Mouse (Mus musculus) embryonic facial prominence, embryonic 15.5 days (tissue): Measurements from ENCODE around the gene Ftsj3. TPM values are rescaled to one million over a fixed set of nuclear protein-coding genes. Genes with fewer than 3 reads are reported as not detected.
A peak's percentile ranks its signal among the peaks of the same experiment; 100 is the strongest.

Source experiments
- ATAC-seq: fragments of 200-750 bp; cut with Nextera tagmentation; 2 replicates; pipeline ENCODE4 v1.8.0; 2017; ENCODE audit warnings: low read depth, moderate TSS enrichment; ENCODE audit not compliant: insufficient number of reproducible peaks, low FRiP score, low TSS enrichment
- H3K27ac ChIP-seq: fragments of 300-500 bp; sonication (generic); replicated peaks from 2 replicates; pipeline ENCODE4 v1.5.1; 2015; ENCODE audit warnings: mild to moderate bottlenecking, inconsistent platforms
- H3K27me3 ChIP-seq: fragments of 300-500 bp; sonication (generic); 2 replicates; pipeline ENCODE4 v1.6.1; 2015; ENCODE audit warnings: inconsistent platforms
- H3K36me3 ChIP-seq: fragments of 300-500 bp; sonication (generic); 2 replicates; pipeline ENCODE4 v1.6.1; 2015; ENCODE audit warnings: mild to moderate bottlenecking, inconsistent platforms
- H3K4me1 ChIP-seq: fragments of 300-500 bp; sonication (generic); 2 replicates; pipeline ENCODE4 v1.6.1; 2015; ENCODE audit warnings: inconsistent platforms
- H3K4me2 ChIP-seq: fragments of 300-500 bp; sonication (generic); replicated peaks from 2 replicates; pipeline ENCODE4 v1.6.1; 2015; ENCODE audit warnings: mild to moderate bottlenecking, inconsistent platforms
- H3K4me3 ChIP-seq: fragments of 300-500 bp; sonication (generic); replicated peaks from 2 replicates; pipeline ENCODE4 v1.5.1; 2015; ENCODE audit warnings: mild to moderate bottlenecking, inconsistent platforms
- H3K9ac ChIP-seq: fragments of 300-500 bp; sonication (generic); 2 replicates; pipeline ENCODE4 v1.6.1; 2015; ENCODE audit warnings: inconsistent platforms
- H3K9me3 ChIP-seq: fragments of 300-500 bp; sonication (generic); replicated peaks from 2 replicates; pipeline ENCODE4 v1.6.1; 2016; ENCODE audit warnings: inconsistent platforms
- WGBS: fragments of 180-500 bp; shearing (Covaris S2); methylation state at CpG from one replicate; pipeline ENCODE4 v1.1.7; 2015; 5-methylcytosine and 5-hydroxymethylcytosine counted together
- polyA plus RNA-seq: library from polyadenylated mRNA; unstranded; fragments of >200 nt; fragmentation: Nextera tagmentation; extraction: Ambion mirVana; gene quantifications from 2 replicates; pipeline ENCODE4 v1.2.1, GENCODE M21; 2015

Ftsj3 gene
- polyA plus RNA-seq, 1 experiment from 2014 or later, result 54.7 TPM

GRCm38 (mm10) chr11:106268326-106269059, 12.6 kb upstream of the Ftsj3 start:
- Histone ChIP-seq H3K27ac (peak overlapping the region; percentile 89), H3K9me3 (no peaks in the 10 kb centered on the region), H3K4me1 (peaks cover 45% of the 10 kb centered on the region), H3K4me2 (peak overlapping the region; percentile 44), H3K27me3 (no peaks in the 10 kb centered on the region), H3K4me3 (peak overlapping the region; percentile 13), H3K9ac (no peak overlapping the region), H3K36me3 (peaks cover 38% of the 10 kb centered on the region)
- 0 out of 2 replicates have a peak, but pooled peaks have one; percentile 15 for ATAC-seq
- 26% methylated on average over 8 of the region's 8 CpGs for WGBS

- 69% methylated on average over 5 of the region's 5 CpGs for WGBS
- H3K27me3 ChIP-seq, result no peaks in the 10 kb centered on the region
- H3K27ac ChIP-seq, result peak overlapping the region; percentile 89
- peaks cover 44% of the 10 kb centered on the region for H3K36me3 ChIP-seq
- H3K4me3 ChIP-seq, result peak overlapping the region; percentile 13; the same call in 1 of the 2 replicates
- H3K9ac ChIP-seq, result no peak overlapping the region
- peak overlapping the region; percentile 44 for H3K4me2 ChIP-seq
- peaks cover 42% of the 10 kb centered on the region for H3K4me1 ChIP-seq
- no peak for ATAC-seq
- no peaks in the 10 kb centered on the region for H3K9me3 ChIP-seq
Observed at GRCm38 (mm10) chr11:106267871-106268270, 12.0 kb upstream of the Ftsj3 start.

- peak; percentile 51 for ATAC-seq
- WGBS, result 70% methylated on average over 15 of the region's 15 CpGs
Observed at GRCm38 (mm10) chr11:106267311-106267852, 11.5 kb upstream of the Ftsj3 start.

GRCm38 (mm10) chr11:106266431-106266830, 10.6 kb upstream of the Ftsj3 start:
- Histone ChIP-seq H3K4me3 (no peak overlapping the region), H3K9ac (no peak overlapping the region), H3K27ac (peak overlapping the region; percentile 89; the same call in 1 of the 2 replicates), H3K36me3 (peaks cover 59% of the 10 kb centered on the region), H3K4me1 (peaks cover 41% of the 10 kb centered on the region), H3K27me3 (no peaks in the 10 kb centered on the region), H3K9me3 (no peaks in the 10 kb centered on the region), H3K4me2 (peak overlapping the region; percentile 44; the same call in 1 of the 2 replicates)
- WGBS, result 89% methylated on average over 10 of the region's 10 CpGs
- ATAC-seq, result no peak

More at GRCm38 (mm10) chr11:106267311-106267852, 11.5 kb upstream of the Ftsj3 start:
- Histone ChIP-seq H3K4me3 (peak overlapping the region; percentile 29), H3K9me3 (no peaks in the 10 kb centered on the region), H3K4me1 (peaks cover 42% of the 10 kb centered on the region), H3K27ac (peak overlapping the region; percentile 89), H3K9ac (no peak overlapping the region), H3K4me2 (peak overlapping the region; percentile 44), H3K36me3 (peaks cover 49% of the 10 kb centered on the region), H3K27me3 (no peaks in the 10 kb centered on the region)

DNA sequence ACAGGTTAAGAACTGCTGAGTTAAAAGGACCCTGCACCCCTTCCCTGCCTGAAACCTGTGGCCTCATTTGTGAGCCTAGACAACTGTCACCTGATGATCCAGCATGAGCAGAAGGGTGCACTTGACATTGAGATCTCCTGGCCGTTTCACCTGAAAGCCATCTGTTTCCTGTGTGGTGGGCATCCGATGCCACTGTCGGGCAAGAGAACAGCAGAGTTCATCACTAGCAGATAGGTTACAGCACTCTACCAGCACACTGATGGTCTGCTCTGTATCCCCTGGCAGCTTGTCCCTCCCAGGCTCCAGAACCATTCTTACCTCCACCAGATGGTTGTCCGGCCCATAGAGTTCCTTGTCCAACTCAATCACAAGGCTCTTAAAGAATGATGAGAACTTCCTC, 9.7 kb upstream of the Ftsj3 start:
- H3K4me2 ChIP-seq, result no peak overlapping the region
- H3K4me3 ChIP-seq, result no peak overlapping the region
- H3K9ac ChIP-seq, result no peak overlapping the region
- peaks cover 33% of the 10 kb centered on the region for H3K4me1 ChIP-seq
- H3K27me3 ChIP-seq, result no peaks in the 10 kb centered on the region
- ATAC-seq, result no peak
- H3K27ac ChIP-seq, result no peak overlapping the region
- H3K9me3 ChIP-seq, result no peaks in the 10 kb centered on the region
- H3K36me3 ChIP-seq, result peaks cover 67% of the 10 kb centered on the region
- 88% methylated on average over 4 of the region's 4 CpGs for WGBS

GRCm38 (mm10) chr11:106264988-106265387, 9.1 kb upstream of the Ftsj3 start:
- Histone ChIP-seq H3K4me3 (no peak overlapping the region), H3K4me2 (no peak overlapping the region), H3K27ac (no peak overlapping the region), H3K9me3 (no peaks in the 10 kb centered on the region), H3K4me1 (peaks cover 27% of the 10 kb centered on the region), H3K27me3 (no peaks in the 10 kb centered on the region), H3K9ac (no peak overlapping the region), H3K36me3 (peaks cover 69% of the 10 kb centered on the region)
- ATAC-seq, result no peak
- 91% methylated on average over 15 of the region's 15 CpGs for WGBS

DNA sequence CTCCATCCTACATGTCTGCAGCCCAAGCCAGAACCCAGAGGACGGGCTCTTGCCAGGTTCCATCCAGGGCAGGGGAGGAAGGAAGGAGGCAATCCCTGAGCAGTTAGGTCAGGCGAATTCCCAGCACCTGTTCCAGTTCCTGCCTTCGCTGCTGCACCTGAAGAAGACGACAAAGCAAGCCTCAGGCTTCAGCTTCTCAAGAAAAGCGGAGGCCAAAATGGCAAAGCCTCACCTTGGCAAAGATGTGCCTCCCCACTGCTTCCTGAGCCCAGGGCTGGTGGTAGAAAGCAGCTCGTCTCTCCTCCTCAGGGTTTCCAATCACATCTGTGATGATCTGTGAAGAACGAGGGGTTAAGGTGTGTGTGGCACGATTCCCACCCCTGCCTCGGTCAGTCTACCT, 8.1 kb upstream of the Ftsj3 start:
- Histone ChIP-seq H3K4me2 (no peak overlapping the region), H3K36me3 (peaks cover 74% of the 10 kb centered on the region), H3K4me3 (no peak overlapping the region), H3K27me3 (no peaks in the 10 kb centered on the region), H3K27ac (no peak overlapping the region), H3K9ac (no peak overlapping the region), H3K4me1 (peaks cover 20% of the 10 kb centered on the region), H3K9me3 (no peaks in the 10 kb centered on the region)
- ATAC-seq, result no peak
- 87% methylated on average over 9 of the region's 9 CpGs for WGBS

DNA sequence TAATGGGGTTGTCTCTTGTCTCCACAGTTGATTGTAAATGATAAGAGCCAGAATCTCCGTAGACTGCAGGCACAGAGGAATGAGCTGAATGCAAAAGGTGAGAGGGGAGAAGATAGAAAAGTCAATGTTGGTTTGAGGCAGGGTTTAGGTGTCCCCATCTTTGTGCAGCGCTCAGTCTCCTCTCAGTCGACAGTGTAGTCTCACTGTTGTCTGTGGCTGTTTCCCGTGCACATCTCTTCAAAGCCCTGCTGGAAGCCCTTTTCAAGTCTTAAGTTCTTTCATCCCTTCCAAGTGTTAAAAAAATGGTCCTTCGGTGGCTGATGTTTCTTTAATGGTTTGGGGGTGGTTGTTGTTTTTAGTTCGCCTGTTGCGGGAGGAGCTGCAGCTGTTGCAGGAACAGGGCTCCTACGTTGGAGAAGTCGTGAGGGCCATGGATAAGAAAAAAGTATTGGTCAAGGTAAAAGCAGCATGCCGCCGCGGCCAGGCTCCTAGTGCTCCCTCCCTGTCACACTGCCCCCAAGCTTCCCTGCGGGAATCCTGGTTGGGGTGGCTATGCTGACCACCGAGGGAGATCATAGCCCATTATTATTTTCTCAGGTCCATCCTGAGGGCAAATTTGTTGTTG, 5.1 kb upstream of the Ftsj3 start:
- WGBS, result 82% methylated on average over 14 of the region's 14 CpGs
- no peak overlapping the region for H3K9ac ChIP-seq
- ATAC-seq, result no peak
- H3K4me1 ChIP-seq, result peaks cover 13% of the 10 kb centered on the region
- H3K9me3 ChIP-seq, result no peaks in the 10 kb centered on the region
- no peaks in the 10 kb centered on the region for H3K27me3 ChIP-seq
- H3K4me2 ChIP-seq, result no peak overlapping the region
- no peak overlapping the region for H3K27ac ChIP-seq
- H3K36me3 ChIP-seq, result peaks cover 65% of the 10 kb centered on the region
- H3K4me3 ChIP-seq, result no peak overlapping the region

- Histone ChIP-seq H3K27ac (peak overlapping the region; percentile 75; the same call in 1 of the 2 replicates), H3K4me2 (peak overlapping the region; percentile 93), H3K9ac (peak overlapping the region; percentile 81; the same call in 1 of the 2 replicates), H3K27me3 (no peaks in the 10 kb centered on the region), H3K36me3 (peaks cover 47% of the 10 kb centered on the region), H3K9me3 (no peaks in the 10 kb centered on the region), H3K4me3 (peak overlapping the region; percentile 81), H3K4me1 (peaks cover 23% of the 10 kb centered on the region)
- no peak for ATAC-seq
- 59% methylated on average over 5 of the region's 5 CpGs for WGBS
Observed at GRCm38 (mm10) chr11:106256775-106257174, 896 bp upstream of the Ftsj3 start.

- peaks cover 50% of the 10 kb centered on the region for H3K36me3 ChIP-seq
- H3K9me3 ChIP-seq, result no peaks in the 10 kb centered on the region
- no peaks in the 10 kb centered on the region for H3K27me3 ChIP-seq
- peak overlapping the region; percentile 68 for H3K27ac ChIP-seq
- WGBS, result 3% methylated on average over 22 of the region's 22 CpGs
- ATAC-seq, result no peak
- peaks cover 23% of the 10 kb centered on the region for H3K4me1 ChIP-seq
- peak overlapping the region; percentile 81 for H3K4me3 ChIP-seq
- H3K4me2 ChIP-seq, result peak overlapping the region; percentile 93
- H3K9ac ChIP-seq, result peak overlapping the region; percentile 70
Observed at GRCm38 (mm10) chr11:106255174-106255573, 705 bp downstream of the Ftsj3 start.

DNA sequence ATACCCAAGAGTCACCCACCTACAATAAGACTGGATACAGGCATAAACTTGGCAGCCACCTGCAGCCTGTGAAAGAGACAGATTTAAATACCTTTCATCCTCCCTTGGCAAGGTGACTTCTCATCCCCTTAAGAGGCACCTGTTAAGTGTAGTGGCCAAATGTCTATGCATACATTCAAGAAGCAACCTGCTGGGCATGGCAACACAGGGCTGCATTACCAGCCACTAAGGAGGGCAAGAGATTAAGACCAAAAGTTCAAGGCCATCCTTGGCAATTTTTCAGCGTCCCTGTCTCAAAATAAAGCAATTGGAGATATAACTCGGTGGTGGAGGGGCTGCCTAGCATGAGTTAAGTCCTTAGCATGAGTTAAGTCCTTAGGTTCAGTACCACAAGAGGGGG, 1.1 kb downstream of the Ftsj3 start:
- Histone ChIP-seq H3K9me3 (no peaks in the 10 kb centered on the region), H3K27me3 (no peaks in the 10 kb centered on the region), H3K36me3 (peaks cover 54% of the 10 kb centered on the region), H3K9ac (peak overlapping the region; percentile 70), H3K27ac (peak overlapping the region; percentile 68; the same call in 1 of the 2 replicates), H3K4me3 (peak overlapping the region; percentile 81), H3K4me2 (peak overlapping the region; percentile 93), H3K4me1 (peaks cover 23% of the 10 kb centered on the region)
- no peak for ATAC-seq
- WGBS, result 14% methylated on average over 2 of the region's 2 CpGs
